Mouse (Mus musculus): ENCODE data around the gene Fbxl5. TPM values are rescaled to one million over a fixed set of nuclear protein-coding genes. Genes with fewer than 3 reads are reported as not detected.

The Fbxl5 gene
- polyA plus RNA-seq, 1 experiment from 2014 or later: 60.8 TPM

GRCm38 (mm10) chr5:43771555-43771954, 49.9 kb downstream of the Fbxl5 start:
- H3K4me3 ChIP-seq (replicated peaks): no peak overlapping the region
- peaks cover 12% of the 10 kb centered on the region; the same call in 1 of the 2 replicates for H3K36me3 ChIP-seq
- no peaks in the 10 kb centered on the region for H3K27me3 ChIP-seq (replicated peaks)
- H3K4me1 ChIP-seq (replicated peaks): no peaks in the 10 kb centered on the region
- H3K9me3 ChIP-seq: no peaks in the 10 kb centered on the region
- H3K9ac ChIP-seq: no peak overlapping the region
- H3K27ac ChIP-seq: no peak overlapping the region
- no peak overlapping the region for H3K4me2 ChIP-seq (replicated peaks)
- peak; percentile 72; the same call in 1 of the 2 replicates for ATAC-seq
- WGBS: 68% methylated on average over 3 of the region's 3 CpGs

GRCm38 (mm10) chr5:43770618-43771354, 50.7 kb downstream of the Fbxl5 start:
- Histone ChIP-seq H3K27ac (no peak overlapping the region), H3K4me2 (replicated peaks) (no peak overlapping the region), H3K9ac (no peak overlapping the region), H3K36me3 (peaks cover 12% of the 10 kb centered on the region; the same call in 1 of the 2 replicates), H3K4me1 (replicated peaks) (no peaks in the 10 kb centered on the region), H3K9me3 (no peaks in the 10 kb centered on the region), H3K4me3 (replicated peaks) (no peak overlapping the region), H3K27me3 (replicated peaks) (no peaks in the 10 kb centered on the region)
- no peak for ATAC-seq
- 77% methylated on average over 3 of the region's 3 CpGs for WGBS

- Histone ChIP-seq H3K9me3 (no peaks in the 10 kb centered on the region), H3K4me2 (replicated peaks) (no peak overlapping the region), H3K4me1 (replicated peaks) (no peaks in the 10 kb centered on the region), H3K36me3 (0 out of 2 replicates have a peak, but pooled peaks cover 4% of the 10 kb centered on the region), H3K9ac (no peak overlapping the region), H3K4me3 (replicated peaks) (no peak overlapping the region), H3K27me3 (replicated peaks) (no peaks in the 10 kb centered on the region), H3K27ac (no peak overlapping the region)
- 79% methylated on average over 3 of the region's 3 CpGs for WGBS
- ATAC-seq: no peak
Observed at GRCm38 (mm10) chr5:43749092-43749491, 72.3 kb downstream of the Fbxl5 start.

- WGBS: 81% methylated on average over 4 of the region's 4 CpGs
- Histone ChIP-seq H3K4me1 (replicated peaks) (no peaks in the 10 kb centered on the region), H3K36me3 (0 out of 2 replicates have a peak, but pooled peaks cover 2% of the 10 kb centered on the region), H3K9ac (no peak overlapping the region), H3K27ac (no peak overlapping the region), H3K4me2 (replicated peaks) (no peak overlapping the region), H3K27me3 (replicated peaks) (no peaks in the 10 kb centered on the region), H3K4me3 (replicated peaks) (no peak overlapping the region), H3K9me3 (no peaks in the 10 kb centered on the region)
- no peak for ATAC-seq
Observed at GRCm38 (mm10) chr5:43748039-43748438, 73.4 kb downstream of the Fbxl5 start.

- Histone ChIP-seq H3K4me3 (replicated peaks) (no peak overlapping the region), H3K27ac (no peak overlapping the region), H3K4me2 (replicated peaks) (no peak overlapping the region), H3K4me1 (replicated peaks) (no peaks in the 10 kb centered on the region), H3K9me3 (no peaks in the 10 kb centered on the region), H3K9ac (no peak overlapping the region), H3K27me3 (replicated peaks) (no peaks in the 10 kb centered on the region), H3K36me3 (0 out of 2 replicates have a peak, but pooled peaks cover 6% of the 10 kb centered on the region)
- no peak for ATAC-seq
- WGBS: 65% methylated on average over 5 of the region's 5 CpGs
Observed at GRCm38 (mm10) chr5:43745156-43745555, 76.3 kb downstream of the Fbxl5 start.

GRCm38 (mm10) chr5:43744187-43744586, 77.3 kb downstream of the Fbxl5 start:
- H3K4me3 ChIP-seq (replicated peaks): no peak overlapping the region
- H3K27ac ChIP-seq: no peak overlapping the region
- 0 out of 2 replicates have a peak, but pooled peaks cover 6% of the 10 kb centered on the region for H3K36me3 ChIP-seq
- no peak overlapping the region for H3K9ac ChIP-seq
- no peak for ATAC-seq
- H3K4me1 ChIP-seq (replicated peaks): no peaks in the 10 kb centered on the region
- no peaks in the 10 kb centered on the region for H3K9me3 ChIP-seq
- no peaks in the 10 kb centered on the region for H3K27me3 ChIP-seq (replicated peaks)
- H3K4me2 ChIP-seq (replicated peaks): no peak overlapping the region
- 85% methylated on average over 1 of the region's 1 CpGs for WGBS

GRCm38 (mm10) chr5:43732381-43732780, 89.1 kb downstream of the Fbxl5 start:
- Histone ChIP-seq H3K4me1 (replicated peaks) (no peaks in the 10 kb centered on the region), H3K27ac (no peak overlapping the region), H3K36me3 (peaks cover 10% of the 10 kb centered on the region), H3K27me3 (replicated peaks) (no peaks in the 10 kb centered on the region), H3K9ac (no peak overlapping the region), H3K4me3 (replicated peaks) (no peak overlapping the region), H3K4me2 (replicated peaks) (no peak overlapping the region), H3K9me3 (no peaks in the 10 kb centered on the region)
- 83% methylated on average over 8 of the region's 8 CpGs for WGBS
- no peak for ATAC-seq

GRCm38 (mm10) chr5:43728375-43729165, 92.9 kb downstream of the Fbxl5 start:
- Histone ChIP-seq H3K4me2 (replicated peaks) (no peak overlapping the region), H3K27me3 (replicated peaks) (no peaks in the 10 kb centered on the region), H3K36me3 (peaks cover 3% of the 10 kb centered on the region), H3K9me3 (no peaks in the 10 kb centered on the region), H3K27ac (no peak overlapping the region), H3K4me1 (replicated peaks) (no peaks in the 10 kb centered on the region), H3K4me3 (replicated peaks) (no peak overlapping the region), H3K9ac (no peak overlapping the region)
- no peak for ATAC-seq
- 78% methylated on average over 11 of the region's 11 CpGs for WGBS

GRCm38 (mm10) chr5:43723830-43724229, 97.6 kb downstream of the Fbxl5 start:
- Histone ChIP-seq H3K4me1 (replicated peaks) (no peaks in the 10 kb centered on the region), H3K27me3 (replicated peaks) (no peaks in the 10 kb centered on the region), H3K36me3 (peaks cover 5% of the 10 kb centered on the region; the same call in 1 of the 2 replicates), H3K4me3 (replicated peaks) (no peak overlapping the region), H3K27ac (no peak overlapping the region), H3K9ac (no peak overlapping the region), H3K4me2 (replicated peaks) (no peak overlapping the region), H3K9me3 (no peaks in the 10 kb centered on the region)
- no peak for ATAC-seq
- 86% methylated on average over 7 of the region's 7 CpGs for WGBS

- Histone ChIP-seq H3K9ac (no peak overlapping the region), H3K27ac (no peak overlapping the region), H3K4me1 (replicated peaks) (no peaks in the 10 kb centered on the region), H3K36me3 (0 out of 2 replicates have a peak, but pooled peaks cover 5% of the 10 kb centered on the region), H3K4me3 (replicated peaks) (no peak overlapping the region), H3K4me2 (replicated peaks) (no peak overlapping the region), H3K9me3 (no peaks in the 10 kb centered on the region), H3K27me3 (replicated peaks) (no peaks in the 10 kb centered on the region)
- WGBS: 93% methylated on average over 6 of the region's 6 CpGs
- ATAC-seq: no peak
Observed at GRCm38 (mm10) chr5:43722452-43722783, 99.0 kb downstream of the Fbxl5 start.

- Histone ChIP-seq H3K4me3 (replicated peaks) (no peak overlapping the region), H3K27ac (no peak overlapping the region), H3K27me3 (replicated peaks) (no peaks in the 10 kb centered on the region), H3K9ac (no peak overlapping the region), H3K4me1 (replicated peaks) (no peaks in the 10 kb centered on the region), H3K9me3 (no peaks in the 10 kb centered on the region), H3K4me2 (replicated peaks) (no peak overlapping the region), H3K36me3 (0 out of 2 replicates have a peak, but pooled peaks cover 5% of the 10 kb centered on the region)
- 68% methylated on average over 5 of the region's 5 CpGs for WGBS
- no peak for ATAC-seq
Observed at GRCm38 (mm10) chr5:43721538-43722451, 99.6 kb downstream of the Fbxl5 start.

- Histone ChIP-seq H3K9me3 (no peaks in the 10 kb centered on the region), H3K4me1 (replicated peaks) (no peaks in the 10 kb centered on the region), H3K27me3 (replicated peaks) (no peaks in the 10 kb centered on the region), H3K4me2 (replicated peaks) (no peak overlapping the region), H3K27ac (no peak overlapping the region), H3K9ac (no peak overlapping the region), H3K36me3 (peaks cover 6% of the 10 kb centered on the region), H3K4me3 (replicated peaks) (no peak overlapping the region)
- ATAC-seq: no peak
Observed at GRCm38 (mm10) chr5:43699240-43699639, 122.2 kb downstream of the Fbxl5 start.

Data from intestine, embryonic 15.5 days (tissue).